Mouse (Mus musculus) intestine, embryonic 15.5 days (tissue): Measurements from ENCODE around the gene Pnma1. TPM values are rescaled to one million over a fixed set of nuclear protein-coding genes. Genes with fewer than 3 reads are reported as not detected.
A peak's percentile ranks its signal among the peaks of the same experiment; 100 is the strongest.

ENCODE experiments used
- ATAC-seq: fragments of 200-750 bp; cut with Nextera tagmentation; 2 replicates; pipeline ENCODE4 v1.8.0; 2017; ENCODE audit warnings: moderate TSS enrichment, moderate library complexity
- H3K27ac ChIP-seq: fragments of 300-500 bp; sonication (generic); 2 replicates; pipeline ENCODE4 v1.5.1; 2015; ENCODE audit warnings: mild to moderate bottlenecking, inconsistent platforms
- H3K27me3 ChIP-seq: fragments of 300-500 bp; sonication (generic); replicated peaks from 2 replicates; pipeline ENCODE4 v1.6.1; 2015; ENCODE audit warnings: inconsistent platforms
- H3K36me3 ChIP-seq: fragments of 300-500 bp; sonication (generic); 2 replicates; pipeline ENCODE4 v1.6.1; 2015; ENCODE audit warnings: inconsistent platforms
- H3K4me1 ChIP-seq: fragments of 300-500 bp; sonication (generic); replicated peaks from 2 replicates; pipeline ENCODE4 v1.6.1; 2015; ENCODE audit warnings: inconsistent platforms
- H3K4me2 ChIP-seq: fragments of 300-500 bp; sonication (generic); replicated peaks from 2 replicates; pipeline ENCODE4 v1.6.1; 2015; ENCODE audit warnings: mild to moderate bottlenecking, inconsistent platforms
- H3K4me3 ChIP-seq: fragments of 300-500 bp; sonication (generic); replicated peaks from 2 replicates; pipeline ENCODE4 v1.5.1; 2015; ENCODE audit warnings: inconsistent platforms
- H3K9ac ChIP-seq: fragments of 300-500 bp; sonication (generic); 2 replicates; pipeline ENCODE4 v1.6.1; 2015; ENCODE audit warnings: inconsistent platforms
- H3K9me3 ChIP-seq: fragments of 300-500 bp; sonication (generic); 2 replicates; pipeline ENCODE4 v1.6.1; 2016; ENCODE audit warnings: inconsistent platforms
- WGBS: fragments of 180-500 bp; shearing (Covaris S2); methylation state at CpG from one replicate; pipeline ENCODE4 v1.1.7; 2015; 5-methylcytosine and 5-hydroxymethylcytosine counted together
- polyA plus RNA-seq: library from polyadenylated mRNA; unstranded; fragments of >200 nt; fragmentation: Nextera tagmentation; extraction: Ambion mirVana; gene quantifications from 2 replicates; pipeline ENCODE4 v1.2.1, GENCODE M21; 2015

Gene Pnma1
- polyA plus RNA-seq, 1 experiment from 2014 or later = 0.63 TPM

DNA sequence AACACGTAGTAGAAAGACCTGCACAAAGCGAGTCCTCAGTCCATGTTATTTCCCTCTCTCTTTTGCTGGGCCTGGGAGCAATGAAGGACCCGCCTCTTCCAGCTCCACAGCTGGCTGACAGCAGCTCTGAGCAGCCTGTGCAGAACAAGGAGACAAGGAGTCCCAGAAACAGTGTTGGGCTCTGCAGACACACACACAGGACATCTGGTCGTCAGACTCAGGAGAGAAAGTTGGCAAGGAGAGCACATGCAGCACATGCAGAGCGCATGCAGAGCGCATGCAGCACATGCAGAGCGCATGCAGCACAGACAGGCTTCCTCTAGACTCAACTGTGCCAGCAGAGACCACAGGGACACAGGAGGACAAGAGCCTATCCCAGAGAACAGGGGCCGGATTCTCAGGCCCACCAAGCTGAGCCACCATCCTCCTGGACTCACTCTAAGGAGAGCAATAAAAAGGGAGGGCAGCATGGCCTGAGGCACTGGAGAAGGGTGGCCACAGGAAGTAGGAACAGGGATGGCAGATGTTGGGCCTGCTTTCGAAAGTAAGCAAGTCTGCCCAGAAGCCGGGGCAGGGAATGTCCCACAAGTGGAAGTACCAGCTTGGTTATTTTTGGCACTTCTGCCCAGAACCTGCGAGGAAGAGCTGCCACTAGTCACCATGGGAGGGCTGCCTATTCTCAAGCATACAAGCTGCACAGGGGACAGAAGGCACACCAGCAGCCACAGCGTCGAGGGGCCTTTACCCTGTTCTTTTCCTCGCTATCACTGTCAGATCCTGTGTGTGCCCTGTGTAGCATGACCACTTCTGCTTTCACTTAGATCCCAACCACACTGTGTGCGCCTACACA lies 39.7 kb upstream of the Pnma1 start:
- no peaks in the 10 kb centered on the region for H3K27me3 ChIP-seq
- no peak overlapping the region for H3K9ac ChIP-seq
- no peaks in the 10 kb centered on the region for H3K9me3 ChIP-seq
- WGBS = 62% methylated on average over 15 of the region's 15 CpGs
- peaks cover 8% of the 10 kb centered on the region; the same call in 1 of the 2 replicates for H3K36me3 ChIP-seq
- no peak for ATAC-seq
- H3K27ac ChIP-seq = peak overlapping the region; percentile 48
- H3K4me3 ChIP-seq = no peak overlapping the region
- no peak overlapping the region for H3K4me2 ChIP-seq
- H3K4me1 ChIP-seq = peaks cover 67% of the 10 kb centered on the region

DNA sequence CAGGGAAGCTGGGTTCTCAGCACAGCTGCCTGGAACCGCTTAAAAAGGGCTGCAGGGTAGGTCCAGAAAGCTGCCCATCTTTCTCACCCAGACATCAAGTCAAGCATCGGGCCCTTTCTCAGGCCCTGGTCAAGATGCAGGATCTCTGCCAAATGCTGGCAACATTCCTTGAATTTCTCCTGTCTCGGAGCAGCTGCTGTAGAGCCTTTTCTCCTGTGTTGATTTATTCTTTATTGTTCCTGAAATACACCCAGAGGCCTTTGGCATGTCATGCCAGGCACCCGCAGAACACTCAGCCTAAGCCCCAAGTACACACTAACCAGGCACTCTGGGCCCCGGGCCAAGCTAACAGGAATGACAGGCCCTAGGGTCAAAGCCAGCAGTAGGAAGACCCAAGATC lies 38.7 kb upstream of the Pnma1 start:
- H3K4me1 ChIP-seq = peaks cover 67% of the 10 kb centered on the region
- peaks cover 8% of the 10 kb centered on the region; the same call in 1 of the 2 replicates for H3K36me3 ChIP-seq
- WGBS = 50% methylated on average over 5 of the region's 5 CpGs
- no peaks in the 10 kb centered on the region for H3K9me3 ChIP-seq
- ATAC-seq = no peak
- H3K4me2 ChIP-seq = 0 out of 2 replicates have a peak overlapping the region, but pooled peaks have one; percentile 7
- 0 out of 2 replicates have a peak overlapping the region, but pooled peaks have one; percentile 37 for H3K27ac ChIP-seq
- no peak overlapping the region for H3K9ac ChIP-seq
- H3K4me3 ChIP-seq = no peak overlapping the region
- no peaks in the 10 kb centered on the region for H3K27me3 ChIP-seq

DNA sequence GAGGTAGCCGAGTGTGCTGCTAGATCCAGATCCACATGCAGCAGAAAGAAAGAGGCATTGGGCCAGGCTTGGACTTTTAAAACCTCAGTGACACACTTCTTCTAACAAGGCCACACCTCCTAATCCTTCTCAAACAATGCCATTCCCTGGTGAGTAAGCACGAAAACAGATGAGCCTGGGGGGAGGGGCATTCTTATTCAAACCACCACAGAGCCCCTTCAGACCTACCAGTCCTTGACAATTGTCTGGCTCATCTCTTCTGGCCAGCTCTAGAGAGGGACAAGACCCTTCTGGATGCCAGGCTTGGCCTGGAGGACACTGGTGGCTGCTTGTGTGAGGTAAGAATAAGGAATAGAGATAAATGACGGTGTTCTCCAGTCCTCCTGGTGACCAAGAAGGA lies 38.2 kb upstream of the Pnma1 start:
- no peak for ATAC-seq
- Histone ChIP-seq H3K36me3 (peaks cover 8% of the 10 kb centered on the region; the same call in 1 of the 2 replicates), H3K27ac (0 out of 2 replicates have a peak overlapping the region, but pooled peaks have one; percentile 37), H3K9me3 (no peaks in the 10 kb centered on the region), H3K4me1 (peaks cover 67% of the 10 kb centered on the region), H3K9ac (no peak overlapping the region), H3K4me3 (no peak overlapping the region), H3K4me2 (no peak overlapping the region), H3K27me3 (no peaks in the 10 kb centered on the region)
- WGBS = 80% methylated on average over 3 of the region's 3 CpGs

DNA sequence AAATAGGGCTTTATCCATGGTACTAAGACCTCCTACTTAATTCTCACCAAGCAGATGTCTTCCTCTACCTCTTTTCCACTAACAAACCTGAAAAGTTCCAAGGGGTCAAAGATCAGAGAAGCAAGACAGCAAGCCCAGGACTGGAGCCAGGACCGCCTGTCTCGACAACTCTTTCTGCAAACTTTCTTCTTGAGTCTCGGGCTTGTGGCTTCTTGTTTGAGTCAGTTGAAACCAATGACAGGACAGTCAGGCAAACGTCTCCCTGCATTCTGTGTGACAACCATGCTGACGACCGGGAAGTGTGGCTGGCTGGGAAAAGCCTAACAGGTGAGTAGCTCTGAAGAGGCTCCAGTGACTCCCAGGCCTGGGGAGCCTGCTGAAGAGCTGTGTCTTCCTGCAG lies 37.3 kb upstream of the Pnma1 start:
- no peak overlapping the region for H3K4me2 ChIP-seq
- no peak overlapping the region for H3K4me3 ChIP-seq
- no peak for ATAC-seq
- H3K27me3 ChIP-seq = no peaks in the 10 kb centered on the region
- no peak overlapping the region for H3K9ac ChIP-seq
- peaks cover 8% of the 10 kb centered on the region; the same call in 1 of the 2 replicates for H3K36me3 ChIP-seq
- H3K9me3 ChIP-seq = no peaks in the 10 kb centered on the region
- peaks cover 67% of the 10 kb centered on the region for H3K4me1 ChIP-seq
- no peak overlapping the region for H3K27ac ChIP-seq
- WGBS = 55% methylated on average over 6 of the region's 6 CpGs

DNA sequence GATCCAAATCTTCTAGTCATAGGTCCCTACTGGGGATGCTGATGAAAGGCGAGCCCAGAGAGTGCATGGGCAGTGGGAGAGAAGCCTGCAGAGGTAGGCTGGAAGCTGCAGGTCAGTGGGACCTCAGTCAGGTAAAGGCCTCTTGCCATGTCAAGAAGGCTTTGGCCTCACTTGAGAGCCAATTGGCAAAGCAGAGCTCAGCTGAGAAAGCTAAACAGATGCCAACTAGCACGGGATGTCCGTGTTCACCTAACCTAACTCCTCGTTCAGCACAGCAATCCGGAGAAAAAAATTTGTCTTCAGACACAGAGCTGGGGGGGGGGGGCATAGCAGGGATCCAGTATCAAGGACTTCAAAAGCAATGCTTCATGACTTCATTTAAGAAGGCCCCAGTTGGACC lies 36.7 kb upstream of the Pnma1 start:
- peaks cover 67% of the 10 kb centered on the region for H3K4me1 ChIP-seq
- no peaks in the 10 kb centered on the region for H3K27me3 ChIP-seq
- whole genome bisulfite sequencing = 93% methylated on average over 5 of the region's 5 CpGs
- H3K4me2 ChIP-seq = no peak overlapping the region
- no peak overlapping the region for H3K27ac ChIP-seq
- H3K4me3 ChIP-seq = no peak overlapping the region
- H3K9me3 ChIP-seq = no peaks in the 10 kb centered on the region
- peaks cover 8% of the 10 kb centered on the region; the same call in 1 of the 2 replicates for H3K36me3 ChIP-seq
- ATAC-seq = no peak
- no peak overlapping the region for H3K9ac ChIP-seq

DNA sequence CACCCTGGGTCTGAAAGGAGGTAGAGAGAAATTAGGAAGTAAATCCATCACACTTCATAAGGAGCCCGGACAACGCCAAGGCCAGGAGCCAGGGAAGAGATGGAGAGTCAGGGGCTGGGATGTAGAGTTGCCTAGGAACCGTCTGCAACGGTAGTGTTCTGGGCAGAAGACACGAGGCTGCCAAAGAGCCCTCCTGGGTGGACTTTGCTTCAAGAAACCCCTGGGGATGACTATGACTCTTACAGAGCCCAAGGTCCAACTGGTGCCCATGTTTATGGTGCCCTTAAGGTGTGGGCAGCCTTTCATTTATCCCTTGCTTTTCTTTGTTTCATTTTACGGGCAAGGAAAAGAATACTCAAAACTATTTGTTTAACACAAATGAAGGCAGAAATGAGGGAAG lies 33.7 kb upstream of the Pnma1 start:
- H3K9ac ChIP-seq = no peak overlapping the region
- 63% methylated on average over 6 of the region's 6 CpGs for WGBS
- ATAC-seq = no peak
- peaks cover 8% of the 10 kb centered on the region; the same call in 1 of the 2 replicates for H3K36me3 ChIP-seq
- no peaks in the 10 kb centered on the region for H3K27me3 ChIP-seq
- no peaks in the 10 kb centered on the region for H3K9me3 ChIP-seq
- H3K4me1 ChIP-seq = peaks cover 67% of the 10 kb centered on the region
- no peak overlapping the region for H3K4me2 ChIP-seq
- no peak overlapping the region for H3K27ac ChIP-seq
- H3K4me3 ChIP-seq = no peak overlapping the region

DNA sequence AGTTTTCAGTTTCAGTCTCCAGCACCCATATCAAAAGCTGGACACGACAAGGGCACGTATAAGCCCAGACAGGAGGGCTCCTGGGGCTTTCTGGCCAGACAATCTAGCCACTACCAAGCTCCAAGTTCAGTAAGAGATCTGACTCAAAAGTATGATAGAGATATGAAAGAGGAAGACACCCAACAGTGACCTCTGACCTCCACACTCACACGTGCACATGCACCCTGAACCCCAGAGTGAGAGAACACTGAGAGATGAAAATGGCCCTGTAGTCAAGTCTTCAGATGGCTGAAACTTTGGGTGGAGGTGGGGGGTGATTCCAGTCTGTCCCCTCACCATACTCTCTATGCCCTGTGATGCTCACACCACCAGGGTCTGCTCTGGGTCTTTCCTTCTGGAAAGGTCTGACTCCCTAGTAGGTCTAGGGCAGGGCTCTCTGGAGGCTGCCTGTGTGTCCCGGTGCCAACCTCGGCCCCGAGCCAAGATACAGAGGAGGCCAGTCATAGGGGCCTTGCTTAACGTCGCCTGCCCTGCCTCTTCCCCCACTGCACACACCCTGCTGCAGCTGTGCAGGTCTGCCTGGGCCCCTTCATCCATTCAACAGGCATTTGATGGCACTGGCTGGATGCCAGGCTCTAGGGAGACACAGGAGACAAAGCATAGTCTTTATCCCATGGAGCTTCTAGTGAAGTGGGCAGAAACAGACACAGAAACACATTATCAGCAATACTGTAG lies 32.6 kb upstream of the Pnma1 start:
- peak; percentile 82 for ATAC-seq
- WGBS = 40% methylated on average over 8 of the region's 8 CpGs
- Histone ChIP-seq H3K4me1 (peaks cover 72% of the 10 kb centered on the region), H3K4me2 (peak overlapping the region; percentile 36), H3K9ac (no peak overlapping the region), H3K27ac (peak overlapping the region; percentile 67), H3K27me3 (no peaks in the 10 kb centered on the region), H3K9me3 (no peaks in the 10 kb centered on the region), H3K36me3 (no peaks in the 10 kb centered on the region), H3K4me3 (no peak overlapping the region)

DNA sequence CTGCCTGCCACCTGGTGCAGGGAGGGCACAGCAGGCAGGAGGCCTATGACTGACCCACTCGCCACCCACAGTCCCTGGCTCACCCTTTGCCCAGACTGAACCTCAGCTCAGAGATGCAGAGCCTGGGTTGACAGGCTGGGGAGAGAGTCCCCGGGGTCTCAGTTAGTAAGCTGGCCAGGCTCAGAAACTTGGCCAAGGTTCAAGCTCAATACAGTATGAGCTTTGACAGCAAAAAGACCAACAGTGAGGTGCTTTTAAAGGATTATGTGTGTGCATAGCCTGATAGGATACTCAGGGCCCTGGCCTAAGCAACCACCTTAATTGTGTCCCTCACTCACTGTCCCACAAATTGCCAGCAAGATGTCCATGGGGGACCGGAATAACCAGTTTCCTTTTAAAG lies 31.8 kb upstream of the Pnma1 start:
- Histone ChIP-seq H3K9me3 (no peaks in the 10 kb centered on the region), H3K4me3 (no peak overlapping the region), H3K4me2 (peak overlapping the region; percentile 36; the same call in 1 of the 2 replicates), H3K36me3 (no peaks in the 10 kb centered on the region), H3K9ac (no peak overlapping the region; the same call in 1 of the 2 replicates), H3K27me3 (no peaks in the 10 kb centered on the region), H3K27ac (peak overlapping the region; percentile 67), H3K4me1 (peaks cover 73% of the 10 kb centered on the region)
- 43% methylated on average over 3 of the region's 3 CpGs for WGBS
- no peak for ATAC-seq

DNA sequence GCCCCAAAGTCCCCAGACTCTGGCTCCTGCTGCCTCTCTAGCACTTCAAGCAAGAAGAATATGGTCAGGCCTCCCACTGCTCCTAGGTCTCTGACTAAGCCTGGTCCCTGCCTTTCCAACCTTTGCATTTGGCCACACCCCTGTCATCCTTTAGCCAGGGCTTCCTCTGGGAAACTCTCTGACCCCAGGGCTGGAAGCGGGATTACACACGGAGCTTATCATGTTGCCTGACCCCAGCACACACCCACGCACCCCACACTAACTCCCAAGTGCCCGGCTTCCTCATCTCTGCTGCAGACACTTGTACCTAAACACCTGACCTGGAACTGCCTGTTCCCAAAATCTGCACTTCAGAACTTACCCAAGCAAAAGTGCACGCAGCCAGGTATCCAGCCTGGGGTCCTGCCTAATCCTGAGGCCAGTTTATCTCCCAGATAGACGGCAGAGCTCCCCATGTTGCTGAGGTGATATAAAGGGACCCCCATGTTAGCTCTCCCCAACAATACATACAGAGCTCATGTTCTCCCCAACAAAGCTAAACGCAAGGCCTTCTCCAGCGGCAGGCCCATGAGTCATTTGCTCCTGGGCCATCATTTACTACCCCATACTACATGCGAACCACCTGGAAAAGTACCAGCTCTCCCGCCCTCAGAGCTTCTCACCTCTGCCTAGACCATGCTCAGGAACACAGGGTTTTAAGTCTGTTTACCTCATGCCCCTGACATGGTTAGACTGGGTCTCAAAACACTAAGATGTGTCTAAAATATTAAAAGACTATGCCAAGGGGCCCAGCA lies 30.6 kb upstream of the Pnma1 start:
- peaks cover 3% of the 10 kb centered on the region; the same call in 1 of the 2 replicates for H3K36me3 ChIP-seq
- H3K9me3 ChIP-seq = no peaks in the 10 kb centered on the region
- peaks cover 85% of the 10 kb centered on the region for H3K4me1 ChIP-seq
- H3K9ac ChIP-seq = no peak overlapping the region
- ATAC-seq = no peak
- no peaks in the 10 kb centered on the region for H3K27me3 ChIP-seq
- no peak overlapping the region for H3K4me3 ChIP-seq
- WGBS = 51% methylated on average over 10 of the region's 10 CpGs
- H3K27ac ChIP-seq = peak overlapping the region; percentile 67
- no peak overlapping the region for H3K4me2 ChIP-seq

DNA sequence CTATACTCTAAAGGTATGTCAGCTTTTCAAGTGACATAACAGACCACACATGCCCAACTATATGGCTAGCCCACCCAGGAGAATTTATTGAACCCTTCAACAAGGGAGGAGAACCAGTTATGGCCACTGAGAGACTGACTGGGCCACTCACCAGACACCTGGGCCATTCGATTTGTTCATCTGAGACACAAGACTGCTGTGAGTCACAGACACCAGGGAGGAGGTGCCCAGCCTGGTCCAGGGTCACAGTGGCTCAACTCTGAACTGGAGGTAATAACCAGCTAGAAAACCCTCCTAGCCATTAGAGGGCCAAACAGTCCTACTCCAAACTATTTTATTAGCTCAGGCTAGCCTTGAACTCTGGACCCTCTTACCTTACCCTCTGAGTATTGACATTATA lies 29.8 kb upstream of the Pnma1 start:
- 50% methylated on average over 1 of the region's 1 CpGs for WGBS
- ATAC-seq = no peak
- 0 out of 2 replicates have a peak overlapping the region, but pooled peaks have one; percentile 67 for H3K27ac ChIP-seq
- peaks cover 10% of the 10 kb centered on the region for H3K36me3 ChIP-seq
- H3K9ac ChIP-seq = no peak overlapping the region
- H3K4me2 ChIP-seq = no peak overlapping the region
- H3K9me3 ChIP-seq = no peaks in the 10 kb centered on the region
- H3K4me3 ChIP-seq = no peak overlapping the region
- H3K4me1 ChIP-seq = peaks cover 88% of the 10 kb centered on the region
- H3K27me3 ChIP-seq = no peaks in the 10 kb centered on the region

DNA sequence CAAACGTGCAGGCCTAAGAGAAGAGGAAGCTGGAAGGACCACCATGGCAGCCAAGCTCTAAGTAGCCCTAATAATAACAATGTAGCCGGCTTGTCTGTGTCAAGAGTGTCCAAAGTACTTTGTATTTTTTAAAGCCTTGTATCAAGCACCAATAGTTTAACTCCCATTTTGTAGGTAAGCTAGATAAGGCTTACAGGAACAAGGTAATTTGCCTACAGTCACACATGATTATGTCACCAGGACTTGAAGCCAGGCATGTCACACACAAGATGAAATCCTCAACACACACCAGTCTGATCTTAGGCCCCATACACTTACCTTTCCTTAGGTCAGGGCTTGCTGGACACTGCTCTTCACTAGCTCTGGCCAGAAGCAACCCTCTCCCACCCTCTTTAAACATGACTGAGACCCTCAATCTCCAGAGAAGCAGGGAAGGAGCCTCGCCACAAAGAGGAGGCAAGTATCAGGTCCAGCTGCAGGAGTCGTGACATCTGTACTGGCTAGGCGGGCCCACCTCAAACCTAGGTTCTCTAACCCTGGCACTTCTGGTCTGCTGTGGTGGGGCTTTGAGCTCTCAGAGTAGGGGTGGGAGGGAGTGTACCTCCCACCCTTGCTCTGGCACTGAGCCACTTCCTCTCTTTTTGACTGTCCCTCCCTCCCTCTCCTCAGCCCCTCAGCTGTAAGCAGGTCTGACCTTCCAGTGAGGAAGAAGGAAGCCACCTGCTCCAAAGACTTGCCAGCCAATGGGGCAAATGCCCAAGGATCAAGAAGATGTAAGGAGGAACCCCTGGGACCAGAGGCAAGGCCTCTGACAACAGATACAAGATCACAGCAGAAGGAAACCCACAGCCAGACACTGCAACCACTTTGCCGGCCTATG lies 28.8 kb upstream of the Pnma1 start:
- Histone ChIP-seq H3K27ac (peak overlapping the region; percentile 98), H3K27me3 (no peaks in the 10 kb centered on the region), H3K4me1 (peaks cover 85% of the 10 kb centered on the region), H3K4me2 (peak overlapping the region; percentile 77; the same call in 1 of the 2 replicates), H3K4me3 (no peak overlapping the region), H3K36me3 (peaks cover 17% of the 10 kb centered on the region), H3K9me3 (no peaks in the 10 kb centered on the region), H3K9ac (no peak overlapping the region)
- 40% methylated on average over 6 of the region's 6 CpGs for WGBS
- ATAC-seq = no peak
